Mouse (Mus musculus) ES-E14 (cell line): ENCODE measurements around the gene Ccdc149. TPM values are rescaled to one million over a fixed set of nuclear protein-coding genes. Genes with fewer than 3 reads are reported as not detected.
A peak's percentile ranks its signal among the peaks of the same experiment; 100 is the strongest.

ENCODE experiments used
- DNase-seq: peaks from one replicate; pipeline ENCODE4 v3.0.0-alpha.2; 2013; ENCODE audit warnings: low read depth, low spot score
- H3K27ac ChIP-seq: 2 replicates; pipeline ENCODE4 v1.5.1; 2012; ENCODE audit warnings: low read depth, mild to moderate bottlenecking, low read length, moderate library complexity, mixed read lengths; ENCODE audit not compliant: poor library complexity, insufficient read depth, severe bottlenecking
- H3K36me3 ChIP-seq: 2 replicates; pipeline ENCODE4 v1.6.1; 2012; ENCODE audit warnings: mild to moderate bottlenecking, low read length, moderate library complexity, mixed read lengths; ENCODE audit not compliant: control insufficient read depth, poor library complexity, insufficient read depth, severe bottlenecking
- H3K4me1 ChIP-seq, 2 experiments: fragments of 150-350 bp in 1 of 2; sonication (generic) in 1 of 2; 2 replicates each; pipeline ENCODE4 v1.6.1; 2012; ENCODE audit warnings: low read length in 2 of 2, mild to moderate bottlenecking in 1 of 2, mixed read lengths in 1 of 2; ENCODE audit not compliant: control insufficient read depth in 2 of 2, insufficient read depth in 2 of 2, poor library complexity in 1 of 2
- H3K4me3 ChIP-seq, 2 experiments: fragments of 150-350 bp in 1 of 2; sonication (generic) in 1 of 2; 2 replicates each; pipeline ENCODE4 v1.5.1; 2012; ENCODE audit warnings: low read length in 2 of 2, low read depth in 1 of 2, mild to moderate bottlenecking in 1 of 2, mixed read lengths in 1 of 2; ENCODE audit not compliant: insufficient read depth in 1 of 2, poor library complexity in 1 of 2, severe bottlenecking in 1 of 2
- H3K9ac ChIP-seq: 2 replicates; pipeline ENCODE4 v1.6.1; 2012; ENCODE audit warnings: low read depth, mild to moderate bottlenecking, low read length, mixed read lengths; ENCODE audit not compliant: poor library complexity, insufficient read depth, severe bottlenecking
- H3K9me3 ChIP-seq: fragments of 150-350 bp; sonication (generic); 2 replicates; pipeline ENCODE4 v1.6.1; 2012; ENCODE audit warnings: low read depth, mild to moderate bottlenecking, low read length; ENCODE audit not compliant: control insufficient read depth, insufficient read depth
- CHD2 ChIP-seq: IDR thresholded peaks from 2 replicates; pipeline ENCODE4 v1.6.1; 2014; ENCODE audit warnings: mild to moderate bottlenecking, low read depth, low read length, inconsistent platforms
- HCFC1 ChIP-seq: IDR thresholded peaks from 2 replicates; pipeline ENCODE4 v1.6.1; 2012; ENCODE audit warnings: low read length, inconsistent platforms, borderline replicate concordance; ENCODE audit not compliant: insufficient read depth
- MAFK ChIP-seq: IDR thresholded peaks from 2 replicates; pipeline ENCODE4 v1.6.1; 2014; ENCODE audit warnings: mild to moderate bottlenecking, low read depth, low read length, inconsistent platforms; ENCODE audit not compliant: insufficient read depth
- ZC3H11A ChIP-seq: IDR thresholded peaks from 2 replicates; pipeline ENCODE4 v1.6.1; 2012; ENCODE audit warnings: low read depth, mild to moderate bottlenecking, inconsistent platforms, low read length, borderline replicate concordance
- ZNF384 ChIP-seq: IDR thresholded peaks from 2 replicates; pipeline ENCODE4 v1.6.1; 2012; ENCODE audit warnings: low read depth, low read length, inconsistent platforms
- in situ Hi-C, 2 experiments: fragments of 600-800 bp; cut with MboI; formaldehyde crosslinking; loops; one replicate each; pipeline ENCODE4 v1.15.1; 2025; ENCODE audit warnings: low sequenced_read_pairs in 2 of 2, inconsistent platforms in 1 of 2; ENCODE audit not compliant: unreplicated experiment in 2 of 2
- total RNA-seq: library from RNA; depleted of rRNA; stranded (reverse); fragments of 300-350 nt; gene quantifications from 2 replicates; pipeline ENCODE4 v1.2.3, GENCODE M21; 2012

Ccdc149 gene
- total RNA-seq, 1 experiment = 0.27 TPM

DNA sequence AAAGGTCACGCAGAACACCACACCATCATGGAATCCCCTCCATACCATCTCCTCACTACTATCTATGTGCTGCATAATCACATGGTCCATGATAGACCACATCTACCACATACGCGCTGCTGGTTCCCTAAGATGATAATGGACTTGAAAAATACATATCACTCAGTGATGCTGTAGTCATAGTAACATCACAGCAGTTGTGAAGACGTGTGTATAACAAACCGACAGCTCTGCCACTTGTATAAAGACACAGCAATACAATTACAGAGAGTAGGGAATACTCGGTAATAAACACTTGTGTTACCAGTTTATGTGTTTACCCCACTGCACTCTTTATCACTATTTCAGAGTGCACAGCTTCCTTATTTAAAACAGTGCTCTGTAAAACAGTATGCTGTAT, 20.2 kb upstream of the Ccdc149 start:
- H3K9ac ChIP-seq = no peak overlapping the region
- in situ Hi-C loops = no loop called here
- no peak for DNase-seq
- no peak overlapping the region for H3K4me3 ChIP-seq
- H3K4me1 ChIP-seq = no peaks in the 10 kb centered on the region
- no peaks in the 10 kb centered on the region for H3K36me3 ChIP-seq
- no peak overlapping the region for H3K27ac ChIP-seq
- no peaks in the 10 kb centered on the region for H3K9me3 ChIP-seq
- TF ChIP-seq HCFC1 (no peak), ZC3H11A (no peak), ZNF384 (no peak), MAFK (no peak), CHD2 (no peak)

DNA sequence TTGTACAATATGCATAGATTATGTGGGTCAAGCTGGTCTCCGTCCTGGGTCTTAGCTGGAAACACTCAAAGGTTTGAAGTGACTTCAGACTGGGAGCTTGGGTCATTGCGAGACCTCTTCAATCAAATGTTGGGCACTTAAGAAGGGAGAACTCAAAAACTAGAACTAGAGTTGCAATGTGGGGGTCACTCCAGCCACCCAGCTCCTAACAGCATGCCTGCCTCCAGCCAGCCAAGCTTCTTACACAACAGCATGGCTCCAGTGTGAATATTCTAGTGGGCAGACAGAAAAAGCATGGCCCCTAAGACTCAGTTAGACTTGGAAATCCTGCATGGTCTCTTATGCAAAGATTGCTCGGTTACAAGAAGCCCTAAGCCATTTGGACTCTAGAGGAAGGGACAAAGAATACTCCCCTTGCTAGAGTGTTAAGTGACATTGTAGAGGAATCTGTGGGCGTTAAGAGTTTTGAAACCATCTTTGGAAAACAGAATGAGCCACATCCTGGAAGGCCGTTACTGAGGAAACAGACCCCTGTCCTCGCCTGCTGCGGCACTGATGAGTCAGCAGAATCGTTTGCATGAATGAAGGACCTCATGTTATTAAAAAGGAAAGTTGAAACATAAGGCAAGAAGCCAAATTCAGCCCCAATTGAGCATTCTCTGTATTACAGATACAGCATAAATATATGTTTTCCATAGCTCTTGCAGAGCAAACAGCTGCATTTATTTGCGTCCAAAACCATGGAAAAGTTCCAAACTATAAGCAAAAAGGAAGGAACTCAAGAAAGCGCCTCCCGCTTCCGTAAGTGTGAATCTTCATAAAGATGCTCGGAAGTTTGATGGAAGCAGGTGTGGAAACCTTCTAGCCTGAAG, 16.5 kb upstream of the Ccdc149 start:
- in situ Hi-C loops = no loop called here
- DNase-seq = no peak
- TF ChIP-seq ZNF384 (no peak), MAFK (peak; percentile 78)
- Histone ChIP-seq H3K36me3 (no peaks in the 10 kb centered on the region), H3K4me1 (no peaks in the 10 kb centered on the region), H3K9ac (no peak overlapping the region), H3K4me3 (no peak overlapping the region), H3K9me3 (no peaks in the 10 kb centered on the region), H3K27ac (no peak overlapping the region)

DNA sequence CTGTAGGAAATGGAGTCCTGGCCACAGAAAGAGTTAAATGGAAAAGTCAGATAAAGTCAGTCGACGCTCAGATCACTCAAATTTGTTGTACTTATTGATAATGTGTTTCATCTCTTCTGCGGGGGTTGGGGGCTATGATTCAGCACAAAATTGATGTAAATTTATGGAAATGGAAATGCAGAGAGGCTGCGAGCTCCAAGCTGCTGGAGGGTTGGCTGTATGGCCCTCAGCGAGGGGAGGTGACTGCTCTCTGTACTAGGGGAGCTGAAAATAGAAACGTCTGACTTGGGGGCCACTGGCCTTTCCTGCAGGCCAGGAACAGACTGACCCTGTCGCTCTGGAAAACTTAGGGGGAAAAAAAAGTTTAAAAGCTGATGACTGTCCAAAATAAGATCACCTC, 5.5 kb upstream of the Ccdc149 start:
- H3K9me3 ChIP-seq = no peaks in the 10 kb centered on the region
- DNase-seq = no peak
- in situ Hi-C loops = no loop called here
- H3K36me3 ChIP-seq = no peaks in the 10 kb centered on the region
- no peak for TF ChIP-seq MAFK
- TF ChIP-seq CHD2 = no peak
- no peak for TF ChIP-seq ZC3H11A
- TF ChIP-seq HCFC1 = no peak
- TF ChIP-seq ZNF384 = no peak
- H3K9ac ChIP-seq = no peak overlapping the region
- H3K27ac ChIP-seq = no peak overlapping the region
- H3K4me1 ChIP-seq = peaks cover 2% of the 10 kb centered on the region in 2 experiments; a peak in 1 of 4 replicates
- H3K4me3 ChIP-seq = peak overlapping the region in 1 of 2 experiments; percentile 59; a peak in 2 of 4 replicates

DNA sequence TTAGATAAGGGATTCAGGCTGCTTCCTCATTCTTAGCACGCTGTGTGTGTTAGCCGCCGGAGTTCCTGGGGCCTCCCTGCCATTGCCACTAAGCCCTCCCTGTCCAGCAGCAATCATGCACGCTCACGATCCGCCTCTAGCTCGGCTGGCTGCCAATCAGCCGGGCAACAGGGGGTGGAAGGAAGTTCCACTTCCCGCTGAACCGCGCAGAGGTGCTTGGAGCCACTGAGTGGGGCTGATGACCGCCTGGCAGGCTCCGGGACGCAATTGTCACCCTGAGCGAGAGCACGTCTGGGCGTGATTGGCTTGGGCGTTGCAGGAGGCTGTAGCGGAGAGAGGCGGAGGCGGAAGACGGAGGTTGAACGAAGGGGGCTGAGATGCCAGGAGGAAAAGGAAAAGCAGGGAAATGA, 5.0 kb upstream of the Ccdc149 start:
- H3K4me3 ChIP-seq = peak overlapping the region; percentile 59
- H3K36me3 ChIP-seq = no peaks in the 10 kb centered on the region
- no peaks in the 10 kb centered on the region for H3K9me3 ChIP-seq
- TF ChIP-seq CHD2 (0 out of 2 replicates have a peak, but pooled peaks have one; percentile 30), ZNF384 (no peak)
- peak overlapping the region; percentile 33 for H3K9ac ChIP-seq
- in situ Hi-C loops = no loop called here
- H3K4me1 ChIP-seq = peaks cover 2% of the 10 kb centered on the region in 2 experiments; a peak in 1 of 4 replicates
- no peak overlapping the region for H3K27ac ChIP-seq
- DNase-seq = peak; percentile 59

DNA sequence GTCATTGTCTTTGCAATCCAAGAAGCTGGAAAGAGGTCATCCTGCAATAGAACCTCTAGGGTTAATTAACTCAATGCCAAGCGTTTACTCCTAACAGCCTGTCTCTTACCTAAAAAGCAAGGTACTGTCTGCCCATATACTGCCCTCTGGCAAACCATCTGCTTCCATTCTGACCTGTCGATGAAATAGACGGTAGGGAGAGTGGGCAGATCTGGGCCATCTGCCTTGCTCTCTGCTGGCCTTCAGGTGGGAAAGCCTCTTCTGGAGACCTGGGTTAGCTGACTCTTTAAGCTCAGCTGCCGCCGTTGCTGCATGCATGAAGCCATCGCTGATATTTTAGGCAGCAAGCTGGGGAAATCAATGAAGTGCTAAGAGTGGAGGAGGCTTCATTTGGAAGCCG, 2.7 kb upstream of the Ccdc149 start:
- H3K4me1 ChIP-seq = peaks cover 2% of the 10 kb centered on the region in 2 experiments; a peak in 1 of 4 replicates
- H3K9me3 ChIP-seq = no peaks in the 10 kb centered on the region
- H3K4me3 ChIP-seq = no peak overlapping the region
- in situ Hi-C loops = no loop called here
- H3K27ac ChIP-seq = no peak overlapping the region
- H3K36me3 ChIP-seq = no peaks in the 10 kb centered on the region
- TF ChIP-seq HCFC1 (no peak), CHD2 (no peak), MAFK (no peak), ZC3H11A (no peak), ZNF384 (no peak)
- no peak overlapping the region for H3K9ac ChIP-seq
- no peak for DNase-seq
